Mouse (Mus musculus) left cerebral cortex, adult 11 months (tissue): Measurements from ENCODE around the gene Tmem213.

Experiments used
- DNase-seq: peaks from one replicate; pipeline ENCODE4 v3.0.0; 2022; ENCODE audit warnings: low spot score

The Tmem213 gene

GRCm38 (mm10) chr6:38156204-38156603 lies 47.1 kb downstream of the Tmem213 start:
- no peak for DNase-seq

GRCm38 (mm10) chr6:38157925-38158324 lies 48.9 kb downstream of the Tmem213 start:
- no peak for DNase-seq

DNA sequence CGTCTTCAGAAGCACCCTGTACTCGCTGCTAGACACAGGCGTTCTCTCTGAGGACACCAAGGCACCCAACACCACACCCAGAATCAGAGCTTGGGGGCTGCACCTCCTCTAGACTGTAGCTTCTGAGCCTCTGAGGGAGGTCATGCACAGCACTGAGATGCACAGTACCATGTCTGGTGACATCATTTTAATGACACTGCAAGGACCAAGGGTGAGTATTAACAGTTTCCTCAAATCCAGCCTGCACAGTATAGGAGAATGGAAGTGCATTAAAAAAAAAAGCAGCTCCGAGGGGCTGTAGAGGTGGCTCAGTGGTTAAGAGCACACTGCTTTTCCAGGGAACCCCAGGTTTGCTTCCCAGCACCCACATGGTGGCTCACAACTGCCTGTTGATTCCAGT lies 50.5 kb downstream of the Tmem213 start:
- no peak for DNase-seq

GRCm38 (mm10) chr6:38160102-38160501 lies 51.0 kb downstream of the Tmem213 start:
- peak; percentile 80 for DNase-seq

- no peak for DNase-seq
Observed at GRCm38 (mm10) chr6:38160556-38160955, 51.5 kb downstream of the Tmem213 start.

GRCm38 (mm10) chr6:38162825-38163504 lies 53.9 kb downstream of the Tmem213 start:
- no peak for DNase-seq

DNA sequence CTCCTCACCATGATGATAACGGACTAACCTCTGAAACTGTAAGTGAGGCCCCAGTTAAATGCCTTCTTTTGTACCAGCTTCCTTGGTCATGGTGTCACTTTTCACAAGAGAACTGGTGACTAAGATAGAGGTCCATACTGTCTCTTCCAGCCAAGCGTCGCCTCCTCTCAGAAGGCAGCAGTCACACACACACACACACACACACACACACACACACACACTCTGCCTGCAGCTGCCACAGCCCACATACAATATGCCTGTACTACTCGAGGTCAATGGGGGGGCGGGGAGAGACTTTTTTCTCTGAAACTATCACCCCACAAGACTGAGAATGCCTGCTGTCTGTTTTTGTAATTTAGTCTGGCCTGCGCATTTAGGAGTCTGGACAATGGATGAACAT lies 55.6 kb downstream of the Tmem213 start:
- DNase-seq = no peak

GRCm38 (mm10) chr6:38165385-38165784 lies 56.3 kb downstream of the Tmem213 start:
- no peak for DNase-seq
